Mouse (Mus musculus) hindbrain, postnatal 0 days (tissue): Measurements from ENCODE around the gene Il15. TPM values are rescaled to one million over a fixed set of nuclear protein-coding genes. Genes with fewer than 3 reads are reported as not detected.

ENCODE experiments used
- ATAC-seq: fragments of 200-750 bp; cut with Nextera tagmentation; 2 replicates; pipeline ENCODE4 v1.8.0; 2017; ENCODE audit warnings: mild to moderate bottlenecking, moderate TSS enrichment, moderate library complexity
- DNase-seq: peaks from one replicate; pipeline ENCODE4 v3.0.0-alpha.2; 2015; ENCODE audit warnings: low spot score
- H3K27ac ChIP-seq: fragments of 300-500 bp; sonication (generic); 2 replicates; pipeline ENCODE4 v1.5.1; 2014; ENCODE audit warnings: mild to moderate bottlenecking
- H3K27me3 ChIP-seq: fragments of 300-500 bp; sonication (generic); 2 replicates; pipeline ENCODE4 v1.6.1; 2014; ENCODE audit warnings: low read length, mixed read lengths; ENCODE audit not compliant: insufficient read depth
- H3K36me3 ChIP-seq: fragments of 300-500 bp; sonication (generic); 2 replicates; pipeline ENCODE4 v1.6.1; 2014; ENCODE audit warnings: low read length, mixed read lengths; ENCODE audit not compliant: insufficient read depth
- H3K4me1 ChIP-seq: fragments of 300-500 bp; sonication (generic); 2 replicates; pipeline ENCODE4 v1.6.1; 2014; ENCODE audit warnings: antibody characterized with exemption, low read length, mixed read lengths; ENCODE audit not compliant: insufficient read depth
- H3K4me2 ChIP-seq: fragments of 300-500 bp; sonication (generic); 2 replicates; pipeline ENCODE4 v1.6.1; 2014; ENCODE audit warnings: low read depth, mild to moderate bottlenecking, low read length, moderate library complexity, mixed read lengths
- H3K4me3 ChIP-seq: fragments of 300-500 bp; sonication (generic); 2 replicates; pipeline ENCODE4 v1.5.1; 2014; ENCODE audit warnings: low read length
- H3K9ac ChIP-seq: fragments of 300-500 bp; sonication (generic); replicated peaks from 2 replicates; pipeline ENCODE4 v1.6.1; 2014; ENCODE audit warnings: mild to moderate bottlenecking, low read length, moderate library complexity, mixed read lengths
- H3K9me3 ChIP-seq: fragments of 300-500 bp; sonication (generic); 2 replicates; pipeline ENCODE4 v1.6.1; 2016; ENCODE audit warnings: low read length, mixed read lengths
- CTCF ChIP-seq: IDR thresholded peaks from 2 replicates; pipeline ENCODE4 v1.5.1; 2016; ENCODE audit warnings: antibody characterized with exemption, control low read depth, low read depth
- WGBS: fragments of 180-500 bp; shearing (Covaris S2); extraction: QIAGEN DNeasy Blood & Tissue Kit; methylation state at CpG from one replicate; pipeline ENCODE4 v1.1.7; 2014; 5-methylcytosine and 5-hydroxymethylcytosine counted together
- polyA plus RNA-seq: library from polyadenylated mRNA; unstranded; fragments of >200 nt; fragmentation: Nextera tagmentation; extraction: Ambion mirVana; gene quantifications from 2 replicates; pipeline ENCODE4 v1.2.1, GENCODE M21; 2015
- total RNA-seq: library from RNA; depleted of rRNA; stranded (reverse); fragments of >200 nt; gene quantifications from 2 replicates; pipeline ENCODE4 v1.2.3, GENCODE M21; 2014

Il15 gene
- total and polyA plus RNA-seq, 2 experiments from 2014 or later, result 0.73 to 1.1 TPM

DNA sequence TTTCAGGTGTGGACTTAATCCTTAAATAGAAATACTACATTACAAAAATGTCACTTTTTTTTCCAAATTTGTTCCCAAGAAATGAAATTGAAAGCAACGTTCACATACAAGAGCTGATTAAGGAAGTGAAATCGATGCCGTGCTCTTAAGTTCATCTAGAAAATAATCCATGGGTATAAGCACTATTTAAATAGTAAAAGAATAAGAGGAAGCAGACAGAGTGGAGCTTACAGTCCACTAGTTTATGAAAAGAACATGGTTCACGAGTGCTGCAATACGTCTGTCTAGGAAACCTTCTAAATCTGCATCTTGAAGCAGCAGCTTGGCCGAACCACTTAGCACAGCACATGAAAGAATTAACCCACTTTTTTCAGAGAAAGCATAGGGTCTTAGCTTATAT lies 32.4 kb downstream of the Il15 start:
- TF ChIP-seq CTCF, result no peak
- no peak overlapping the region for H3K27ac ChIP-seq
- DNase-seq, result no peak
- no peak for ATAC-seq
- H3K27me3 ChIP-seq, result no peaks in the 10 kb centered on the region
- H3K4me2 ChIP-seq, result no peak overlapping the region
- no peaks in the 10 kb centered on the region for H3K4me1 ChIP-seq
- H3K9me3 ChIP-seq, result no peaks in the 10 kb centered on the region
- no peak overlapping the region for H3K4me3 ChIP-seq
- H3K9ac ChIP-seq, result no peak overlapping the region
- WGBS, result 90% methylated on average over 6 of the region's 6 CpGs
- no peaks in the 10 kb centered on the region for H3K36me3 ChIP-seq

DNA sequence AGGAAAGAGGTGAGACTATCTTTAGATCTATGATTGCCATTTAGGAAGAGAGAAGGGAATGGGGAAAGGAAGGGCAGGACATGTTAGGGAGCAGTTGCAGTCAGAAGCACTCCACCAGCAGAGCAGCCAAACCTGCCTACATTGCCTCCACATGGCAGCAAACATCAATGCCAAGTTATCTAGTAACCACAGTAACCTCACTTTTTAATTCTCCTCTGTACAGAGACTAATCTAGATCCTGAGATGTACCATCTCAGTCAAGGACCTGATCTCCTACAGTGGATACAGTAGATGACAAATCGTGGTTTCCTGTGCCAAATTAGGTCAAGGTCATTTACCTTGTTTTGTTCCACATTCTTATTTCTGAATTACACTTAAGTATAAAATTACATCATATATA lies 42.0 kb downstream of the Il15 start:
- Histone ChIP-seq H3K27ac (no peak overlapping the region), H3K4me3 (no peak overlapping the region), H3K36me3 (no peaks in the 10 kb centered on the region), H3K27me3 (no peaks in the 10 kb centered on the region), H3K4me2 (no peak overlapping the region), H3K9ac (no peak overlapping the region), H3K9me3 (no peaks in the 10 kb centered on the region), H3K4me1 (no peaks in the 10 kb centered on the region)
- 86% methylated on average over 1 of the region's 1 CpGs for WGBS
- TF ChIP-seq CTCF, result no peak
- DNase-seq (no peak), ATAC-seq (no peak)

DNA sequence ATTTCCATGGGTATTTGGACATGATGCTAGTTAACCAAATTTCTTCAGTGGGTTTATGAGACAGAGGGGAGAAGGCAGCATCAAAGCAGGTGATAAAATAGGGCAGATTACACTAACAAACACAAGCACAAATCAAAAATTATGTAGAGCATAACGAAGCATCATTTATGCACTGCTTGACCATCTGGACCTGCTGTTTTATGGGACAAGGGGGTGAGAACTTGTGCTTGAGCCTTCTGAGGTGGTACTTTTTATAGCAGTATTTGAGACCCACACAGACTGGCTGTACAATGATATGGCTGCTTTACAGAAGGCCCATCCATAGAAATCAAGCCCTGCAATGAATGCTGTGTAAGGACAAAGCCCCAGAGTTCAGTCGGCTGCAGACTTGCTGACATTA lies 46.9 kb downstream of the Il15 start:
- Histone ChIP-seq H3K9me3 (no peaks in the 10 kb centered on the region), H3K27ac (no peak overlapping the region), H3K4me3 (no peak overlapping the region), H3K4me1 (no peaks in the 10 kb centered on the region), H3K27me3 (no peaks in the 10 kb centered on the region), H3K9ac (no peak overlapping the region), H3K4me2 (no peak overlapping the region), H3K36me3 (no peaks in the 10 kb centered on the region)
- 59% methylated on average over 2 of the region's 2 CpGs for WGBS
- DNase-seq (peak; percentile 5), ATAC-seq (no peak)
- no peak for TF ChIP-seq CTCF

DNA sequence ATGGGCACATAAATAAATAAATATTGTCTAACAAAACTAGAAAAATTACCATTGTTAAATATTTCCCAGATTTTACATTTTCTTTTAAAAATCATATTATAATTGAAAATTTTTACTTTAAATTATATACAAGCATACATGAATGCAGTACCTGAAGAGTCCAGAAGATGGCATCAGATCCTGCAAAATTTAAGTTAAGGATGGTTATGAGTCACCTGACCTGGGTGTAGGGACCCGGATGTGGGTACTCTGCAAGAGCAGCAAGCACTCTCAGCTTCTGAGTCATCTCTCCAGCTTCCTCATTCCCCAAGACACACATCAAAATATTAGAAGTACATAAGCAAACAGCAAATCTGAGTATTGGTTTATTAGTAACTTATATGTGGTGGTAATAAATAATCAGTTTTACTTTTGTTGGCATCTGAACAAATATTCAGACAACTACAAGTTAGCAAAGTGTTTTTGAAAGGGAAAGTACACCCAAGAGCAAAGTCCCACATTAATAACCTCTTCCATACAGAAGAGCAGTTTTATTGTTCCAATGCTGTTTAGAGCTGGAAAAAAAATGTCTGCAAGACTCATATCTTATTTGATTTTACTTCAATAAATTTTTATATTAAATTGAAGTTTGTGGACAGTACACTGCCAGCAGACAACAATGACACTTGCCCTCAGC lies 51.6 kb downstream of the Il15 start:
- no peak overlapping the region for H3K27ac ChIP-seq
- peak; percentile 32; the same call in 1 of the 2 replicates for TF ChIP-seq CTCF
- ATAC-seq, result no peak
- H3K9ac ChIP-seq, result no peak overlapping the region
- no peaks in the 10 kb centered on the region for H3K27me3 ChIP-seq
- no peaks in the 10 kb centered on the region for H3K4me1 ChIP-seq
- no peak overlapping the region for H3K4me2 ChIP-seq
- H3K9me3 ChIP-seq, result no peaks in the 10 kb centered on the region
- H3K36me3 ChIP-seq, result no peaks in the 10 kb centered on the region
- no peak for DNase-seq
- H3K4me3 ChIP-seq, result no peak overlapping the region
- WGBS, result 66% methylated on average over 1 of the region's 1 CpGs

DNA sequence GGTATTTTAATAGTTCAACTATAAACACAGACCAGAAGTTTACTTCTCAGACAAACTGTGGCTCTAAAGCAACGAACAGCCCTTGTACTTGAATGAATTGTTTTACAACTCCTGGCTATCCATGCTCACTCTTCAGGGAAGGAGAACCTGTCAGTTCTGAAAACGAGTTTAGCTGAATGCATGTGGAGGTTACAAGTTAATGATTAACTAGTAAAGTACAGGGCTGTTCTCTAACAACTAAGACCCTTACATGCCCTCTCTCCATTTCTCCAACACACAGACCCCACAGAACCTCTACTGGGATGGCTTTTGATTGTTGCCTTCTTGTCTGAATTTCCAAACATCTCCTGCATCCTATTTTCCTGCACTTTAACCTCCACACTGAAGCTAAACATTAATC lies 53.7 kb downstream of the Il15 start:
- no peaks in the 10 kb centered on the region for H3K9me3 ChIP-seq
- DNase-seq (no peak), ATAC-seq (no peak)
- no peaks in the 10 kb centered on the region for H3K36me3 ChIP-seq
- H3K27me3 ChIP-seq, result no peaks in the 10 kb centered on the region
- no peak overlapping the region for H3K27ac ChIP-seq
- 54% methylated on average over 2 of the region's 2 CpGs for WGBS
- no peak overlapping the region for H3K4me2 ChIP-seq
- no peak for TF ChIP-seq CTCF
- H3K4me3 ChIP-seq, result no peak overlapping the region
- H3K4me1 ChIP-seq, result no peaks in the 10 kb centered on the region
- H3K9ac ChIP-seq, result no peak overlapping the region

DNA sequence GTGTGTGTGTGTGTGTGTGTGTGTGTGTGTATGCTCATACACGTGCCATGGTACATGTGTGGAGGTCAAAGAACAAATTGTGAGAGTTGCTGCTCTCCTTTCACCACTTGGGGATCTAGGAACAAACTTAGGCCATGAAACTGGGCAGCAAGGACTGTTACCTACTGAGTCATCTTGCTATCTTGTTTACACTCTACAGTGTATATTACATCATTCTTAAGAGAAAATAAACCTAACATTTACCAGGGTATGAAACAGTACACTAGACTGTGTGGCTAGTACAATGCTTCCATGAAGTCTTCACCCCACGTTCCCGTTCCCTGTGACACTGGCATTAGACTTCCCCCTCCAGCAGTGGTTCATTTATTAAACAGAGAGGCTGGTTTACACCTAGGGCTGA lies 56.5 kb downstream of the Il15 start:
- Histone ChIP-seq H3K27ac (no peak overlapping the region), H3K9ac (no peak overlapping the region), H3K4me3 (no peak overlapping the region), H3K4me2 (no peak overlapping the region), H3K9me3 (no peaks in the 10 kb centered on the region), H3K27me3 (no peaks in the 10 kb centered on the region), H3K4me1 (no peaks in the 10 kb centered on the region), H3K36me3 (no peaks in the 10 kb centered on the region)
- no peak for TF ChIP-seq CTCF
- 91% methylated on average over 3 of the region's 3 CpGs for WGBS
- no peak for ATAC-seq
- no peak for DNase-seq

DNA sequence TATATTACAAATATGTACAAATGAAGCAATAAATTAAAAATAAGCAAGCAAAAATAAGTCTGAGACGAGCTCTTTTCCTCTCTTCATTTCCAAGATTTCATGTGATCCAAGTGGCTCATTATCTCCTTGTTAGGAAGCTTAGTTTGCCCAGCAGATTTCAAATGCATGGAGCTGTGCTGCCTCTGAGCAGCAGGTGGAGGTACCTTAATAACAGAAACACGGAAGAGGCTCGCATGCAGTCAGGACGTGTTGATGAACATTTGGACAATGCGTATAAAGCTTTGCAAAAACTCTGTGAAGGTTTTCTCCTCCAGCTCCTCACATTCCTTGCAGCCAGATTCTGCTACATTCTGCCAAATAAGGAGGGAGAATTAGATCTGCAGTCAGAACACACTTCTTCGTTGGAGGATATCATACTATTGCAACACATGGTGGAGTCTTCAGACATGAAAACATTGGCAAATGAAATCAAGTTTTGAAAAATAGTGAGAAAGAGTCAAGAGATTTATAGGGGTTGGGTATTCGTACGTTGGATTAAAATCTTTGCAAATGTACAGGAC lies 71.3 kb downstream of the Il15 start:
- Histone ChIP-seq H3K27ac (no peak overlapping the region), H3K27me3 (no peaks in the 10 kb centered on the region), H3K4me1 (no peaks in the 10 kb centered on the region), H3K36me3 (no peaks in the 10 kb centered on the region), H3K4me2 (no peak overlapping the region), H3K4me3 (no peak overlapping the region), H3K9ac (no peak overlapping the region), H3K9me3 (no peaks in the 10 kb centered on the region)
- ATAC-seq (no peak), DNase-seq (peak; percentile 7)
- TF ChIP-seq CTCF, result no peak
- WGBS, result 83% methylated on average over 8 of the region's 8 CpGs
